Mouse (Mus musculus) 416B (cell line): ENCODE measurements at regions not wholly inside any gene's neighbourhood (a gene's known extent, or its start where the extent isn't known, plus 50 kb on each side); places are given as distances from the start of the nearest gene placed in this dataset.
A peak's percentile ranks its signal among the peaks of the same experiment; 100 is the strongest.

Source experiments
- DNase-seq: peaks from one replicate; pipeline ENCODE4 v3.0.0; 2011; ENCODE audit warnings: low read depth

- no peak for DNase-seq
These were observed 71.1 kb upstream of the Dph5 start for GRCm38 (mm10) chr3:115816328-115817160.

GRCm38 (mm10) chr3:115817771-115818170 is 69.9 kb upstream of the Dph5 start:
- DNase-seq, result no peak

GRCm38 (mm10) chr3:115818734-115819133 is 68.9 kb upstream of the Dph5 start:
- no peak for DNase-seq

- peak; percentile 93 for DNase-seq
These were observed 68.1 kb upstream of the Dph5 start for GRCm38 (mm10) chr3:115819401-115820138.

- no peak for DNase-seq
These were observed 67.5 kb upstream of the Dph5 start for GRCm38 (mm10) chr3:115820139-115820481.

- DNase-seq, result no peak
These were observed 66.0 kb upstream of the Dph5 start for GRCm38 (mm10) chr3:115821627-115822026.

GRCm38 (mm10) chr3:115822491-115822890 is 65.1 kb upstream of the Dph5 start:
- DNase-seq, result no peak

- DNase-seq, result no peak
These were observed 63.9 kb upstream of the Dph5 start for GRCm38 (mm10) chr3:115823741-115824140.

GRCm38 (mm10) chr3:115824792-115825191 is 62.8 kb upstream of the Dph5 start:
- no peak for DNase-seq

GRCm38 (mm10) chr3:115835381-115835780 is 52.3 kb upstream of the Dph5 start:
- DNase-seq, result no peak

- no peak for DNase-seq
These were observed 49.9 kb upstream of the Dph5 start for GRCm38 (mm10) chr3:115837617-115838216.
